Mouse (Mus musculus): ENCODE measurements around the gene Fnbp1l.

- TF ChIP-seq POLR2A (IDR thresholded peaks at IDR 0.05; ENCODE audit: low read depth, low read length): no peak
- TF ChIP-seq NRF1 (IDR thresholded peaks at IDR 0.05; ENCODE audit: low read depth, low read length): no peak
- TF ChIP-seq CTCF (conservative IDR thresholded peaks at IDR 0.05 in 1 of 2, IDR thresholded peaks at IDR 0.05 in 1 of 2; ENCODE audit: low read depth in 2 of 2, low read length in 2 of 2): no peak
- no peak for TF ChIP-seq USF1 (IDR thresholded peaks at IDR 0.05; ENCODE audit: low read depth, low read length)
- TF ChIP-seq POLR2AphosphoS2 (IDR thresholded peaks at IDR 0.05; ENCODE audit: low read depth, low read length): no peak
- no peak for TF ChIP-seq PAX5 (IDR thresholded peaks at IDR 0.05; ENCODE audit: low read length)
- no peak for TF ChIP-seq HCFC1 (IDR thresholded peaks at IDR 0.05; ENCODE audit: low read depth, low read length)
- no peak for TF ChIP-seq MAFK (IDR thresholded peaks at IDR 0.05; ENCODE audit: insufficient replicate concordance, low read length)
- no peak for TF ChIP-seq JUND (conservative IDR thresholded peaks at IDR 0.05; ENCODE audit: low read depth, low read length)
- no peak for TF ChIP-seq EP300 (IDR thresholded peaks at IDR 0.05; ENCODE audit: low read length)
- no peak for TF ChIP-seq ZC3H11A (IDR thresholded peaks at IDR 0.05; ENCODE audit: low read depth, low read length)
- no peak for TF ChIP-seq ELF1 (IDR thresholded peaks at IDR 0.05; ENCODE audit: low read depth, low read length)
- TF ChIP-seq ZNF384 (IDR thresholded peaks at IDR 0.05; ENCODE audit: low read depth, low read length): no peak
Measured at GRCm38 (mm10) chr3:122494764-122495163, 124.8 kb downstream of the Fnbp1l start.

All from CH12.LX (cell line).